Mouse (Mus musculus): ENCODE measurements at regions not wholly inside any gene's neighbourhood (a gene's known extent, or its start where the extent isn't known, plus 50 kb on each side); places are given as distances from the start of the nearest gene placed in this dataset.
"Not testable (repeated sequence)": the region's sequence is repeated elsewhere in the genome, so short reads cannot be mapped to it uniquely, and the experiment has no call there.

DNA sequence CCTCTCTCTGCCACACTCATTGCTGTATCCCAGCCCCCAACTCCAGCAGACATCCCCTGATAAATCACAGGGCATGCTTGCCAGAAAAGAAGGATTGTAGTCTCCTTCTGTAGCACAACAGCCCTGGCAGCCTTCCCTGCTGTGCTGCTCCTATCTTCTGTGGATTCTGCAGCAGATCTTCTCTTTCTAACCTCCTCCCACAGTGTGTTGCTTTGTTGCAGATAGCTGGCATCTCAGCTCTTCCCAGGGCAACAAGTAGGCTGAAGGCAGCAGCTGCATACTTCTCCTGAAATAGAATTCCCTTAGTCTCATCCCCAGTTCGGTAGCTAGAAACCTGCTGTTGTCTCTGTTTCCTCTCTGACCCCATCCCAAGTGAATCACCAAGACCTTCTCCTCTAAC lies 77.7 kb downstream of the Amer1 start:
- peak; percentile 33 for DNase-seq (ENCODE audit: low spot score)

DNA sequence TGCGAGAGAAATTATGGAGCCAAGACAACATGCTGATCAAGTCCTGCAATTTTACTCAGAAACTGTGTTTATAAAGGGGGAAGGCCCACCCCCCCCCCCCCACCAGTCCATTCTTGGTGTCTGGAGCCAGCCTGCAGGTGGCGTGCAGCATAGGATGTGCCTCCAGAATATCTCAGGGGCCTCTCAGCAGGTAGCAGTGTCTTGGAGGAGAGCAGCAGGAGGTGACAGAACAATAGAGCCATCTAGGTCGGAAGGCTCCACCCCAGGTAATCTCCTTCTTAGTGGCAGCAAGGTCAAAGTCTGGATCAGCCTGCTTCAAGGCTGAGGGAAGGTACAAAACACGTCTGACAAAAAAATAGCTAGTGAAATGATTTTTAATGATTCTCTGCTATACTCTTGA lies 79.3 kb downstream of the Amer1 start:
- not testable (repeated sequence) for DNase-seq (ENCODE audit: low spot score)

DNA sequence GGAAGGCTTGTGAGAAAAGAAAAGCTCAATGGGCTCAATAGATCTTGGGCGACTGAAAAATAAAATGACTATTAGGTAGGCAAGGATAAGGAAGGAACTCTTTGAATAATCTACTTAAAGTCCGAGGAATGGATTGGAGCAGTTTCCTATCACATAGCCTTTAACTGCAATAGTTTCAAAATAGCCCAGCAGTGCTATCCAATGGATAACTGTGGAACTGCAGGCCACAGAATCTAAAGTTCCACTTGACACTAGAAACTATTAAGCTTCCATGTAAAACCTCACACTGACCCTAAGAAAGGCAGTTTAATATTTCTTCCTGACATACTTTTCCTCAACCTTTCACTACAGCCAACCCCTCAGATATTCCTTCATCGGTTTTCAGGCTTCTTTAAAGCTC lies 85.6 kb downstream of the Amer1 start:
- peak; percentile 40 for DNase-seq (ENCODE audit: low spot score)

Data from testis, postnatal 10 days (tissue).